Mouse (Mus musculus): Measurements from ENCODE around the gene Itsn1.

GRCm38 (mm10) chr16:91772586-91772985 is 43.5 kb downstream of the Itsn1 start:
- TF ChIP-seq CTCF (IDR thresholded peaks at IDR 0.05; ENCODE audit: low read depth) (no peak), EP300 (IDR thresholded peaks at IDR 0.05; ENCODE audit: low read depth) (no peak)

Data from liver, embryonic 14.5 days (tissue).